Mouse (Mus musculus): Measurements from ENCODE around the gene Psip1.

GRCm38 (mm10) chr4:83468208-83468607, 18.1 kb downstream of the Psip1 start:
- no peak for TF ChIP-seq CTCF (IDR thresholded peaks at IDR 0.05; ENCODE audit: extremely low read depth, insufficient read depth, insufficient read length, insufficient replicate concordance)
- TF ChIP-seq POLR2A (IDR thresholded peaks at IDR 0.05; ENCODE audit: low read depth, low read length), result no peak

All from spleen, adult 2 months (tissue).